Mouse (Mus musculus) kidney, adult 2 months (tissue): ENCODE measurements at regions not wholly inside any gene's neighbourhood (a gene's known extent, or its start where the extent isn't known, plus 50 kb on each side); places are given as distances from the start of the nearest gene placed in this dataset.

ENCODE experiments used
- CTCF ChIP-seq: fragments of 200-500 bp; conservative IDR thresholded peaks from 2 replicates; pipeline ENCODE4 v1.5.1; 2011; ENCODE audit warnings: low read depth, mild to moderate bottlenecking, control low read depth, low read length, moderate library complexity, mixed read lengths; ENCODE audit not compliant: insufficient read depth, insufficient read length
- POLR2A ChIP-seq: fragments of 200-500 bp; IDR thresholded peaks from one replicate; pipeline ENCODE4 v1.6.1; 2011; ENCODE audit warnings: low read depth, low read length, control low read depth

- TF ChIP-seq CTCF (no peak), POLR2A (no peak)
These were observed 123.0 kb upstream of the Pja2 start for GRCm38 (mm10) chr17:64454736-64455135.
